Mouse (Mus musculus) liver, adult 2 months (tissue): ENCODE data around the gene Rufy3. TPM values are rescaled to one million over a fixed set of nuclear protein-coding genes. Genes with fewer than 3 reads are reported as not detected.

Experiments used
- DNase-seq: peaks from one replicate; pipeline ENCODE4 v3.0.0-alpha.2; 2011; ENCODE audit warnings: low read depth, low spot score; ENCODE audit errors: extremely low read depth
- H3K27ac ChIP-seq: fragments of 200-500 bp; replicated peaks from 2 replicates; pipeline ENCODE4 v1.5.1; 2012; ENCODE audit warnings: low read depth, mild to moderate bottlenecking, control low read depth, inconsistent platforms, low read length; ENCODE audit not compliant: insufficient read depth
- H3K27me3 ChIP-seq: fragments of 200-500 bp; 2 replicates; pipeline ENCODE4 v1.6.1; 2012; ENCODE audit warnings: mild to moderate bottlenecking, moderate library complexity, low read length, inconsistent platforms; ENCODE audit not compliant: control insufficient read depth, insufficient read depth
- H3K36me3 ChIP-seq: fragments of 200-500 bp; 2 replicates; pipeline ENCODE4 v1.6.1; 2012; ENCODE audit warnings: low read length, inconsistent platforms; ENCODE audit not compliant: control insufficient read depth, insufficient read depth
- H3K4me1 ChIP-seq: fragments of 200-500 bp; 2 replicates; pipeline ENCODE4 v1.6.1; 2011; ENCODE audit warnings: low read length; ENCODE audit not compliant: control insufficient read depth, insufficient read depth
- H3K4me3 ChIP-seq: fragments of 200-500 bp; 2 replicates; pipeline ENCODE4 v1.5.1; 2011; ENCODE audit warnings: low read depth, mild to moderate bottlenecking, control low read depth, low read length, moderate library complexity; ENCODE audit not compliant: insufficient read depth
- H3K79me2 ChIP-seq: fragments of 200-500 bp; 2 replicates; pipeline ENCODE4 v1.6.1; 2012; ENCODE audit warnings: inconsistent platforms, mild to moderate bottlenecking, low read length, moderate library complexity; ENCODE audit not compliant: control insufficient read depth, insufficient read depth
- H3K9ac ChIP-seq: fragments of 200-500 bp; 2 replicates; pipeline ENCODE4 v1.6.1; 2012; ENCODE audit warnings: low read depth, mild to moderate bottlenecking, control low read depth, inconsistent platforms, low read length
- CTCF ChIP-seq: fragments of 200-500 bp; IDR thresholded peaks from 2 replicates; pipeline ENCODE4 v1.5.1; 2011; ENCODE audit warnings: low read depth, low read length, control low read depth
- POLR2A ChIP-seq: fragments of 200-500 bp; IDR thresholded peaks from 2 replicates; pipeline ENCODE4 v1.6.1; 2011; ENCODE audit warnings: low read length, control low read depth; ENCODE audit not compliant: insufficient read depth; ENCODE audit errors: extremely low read depth
- WGBS: fragments of 180-500 bp; shearing (Covaris S2); methylation state at CpG from one replicate; pipeline ENCODE4 v1.1.7; 2018; 5-methylcytosine and 5-hydroxymethylcytosine counted together
- polyA plus RNA-seq: library from polyadenylated mRNA; depleted of rRNA; stranded (reverse); fragments of >200 nt; gene quantifications from 2 replicates; pipeline ENCODE4 v1.2.3, GENCODE M21; 2012; rRNA removed
- total RNA-seq: library from RNA; depleted of rRNA; stranded (reverse); fragments of >200 nt; gene quantifications from 2 replicates; pipeline ENCODE4 v1.2.3, GENCODE M21; 2014; rRNA removed

Gene Rufy3
- total RNA-seq: 27.9 and 31.6 TPM in 2 replicates
- 7.6 and 9.7 TPM in 2 replicates for polyA plus RNA-seq

DNA sequence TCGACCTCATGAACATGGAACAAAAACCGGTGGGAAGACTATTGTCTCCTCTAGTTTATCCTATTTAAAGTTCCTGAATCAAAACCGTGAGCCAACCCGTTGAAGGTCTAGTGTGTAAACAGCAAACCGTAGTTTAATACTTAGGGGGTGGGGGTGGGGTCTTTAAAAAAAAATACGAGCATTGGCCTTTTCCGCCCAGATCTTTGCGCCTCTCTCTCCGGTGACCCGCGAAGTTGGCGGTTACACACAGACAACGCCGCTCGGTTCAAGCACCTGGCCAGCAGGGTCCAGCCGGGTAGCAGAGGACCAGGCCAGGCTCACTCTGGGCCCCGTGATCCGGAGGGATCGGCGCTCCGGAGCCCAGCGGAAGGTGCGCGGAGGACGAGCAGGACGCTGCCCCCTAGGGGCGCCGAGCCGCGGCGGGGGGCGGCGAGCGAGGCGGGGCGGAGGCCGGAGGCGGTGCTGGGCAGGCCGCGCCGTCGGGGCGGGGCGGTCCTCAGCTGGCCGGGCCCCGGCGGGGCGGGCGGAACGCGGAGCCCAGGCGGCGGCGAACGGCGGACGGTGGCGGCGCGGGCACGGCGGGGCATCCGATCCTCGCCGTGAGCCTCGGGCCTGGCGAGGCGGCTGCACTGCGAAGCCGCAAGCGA lies at the start of gene Rufy3:
Gene Rufy3, plus strand, starts transcription at position 540 of the 647 bp plus-strand sequence.
- H3K9ac ChIP-seq: peak within 1 kb of the TSS; percentile 98
- H3K79me2 ChIP-seq: peaks cover 10% of the 10 kb centered on the region; the same call in 1 of the 2 replicates
- H3K36me3 ChIP-seq: no peaks in the 10 kb centered on the region
- TF ChIP-seq POLR2A (peak; percentile 73; the same call in 1 of the 2 replicates), CTCF (peak; percentile 71)
- peak within 1 kb of the TSS; percentile 77 for H3K4me3 ChIP-seq
- peak; percentile 72 for DNase-seq
- no peaks in the 10 kb centered on the region for H3K27me3 ChIP-seq
- H3K27ac ChIP-seq: peak within 1 kb of the TSS; percentile 91
- 0% methylated on average over 62 of the region's 71 CpGs for WGBS
- peaks cover 6% of the 10 kb centered on the region for H3K4me1 ChIP-seq

DNA sequence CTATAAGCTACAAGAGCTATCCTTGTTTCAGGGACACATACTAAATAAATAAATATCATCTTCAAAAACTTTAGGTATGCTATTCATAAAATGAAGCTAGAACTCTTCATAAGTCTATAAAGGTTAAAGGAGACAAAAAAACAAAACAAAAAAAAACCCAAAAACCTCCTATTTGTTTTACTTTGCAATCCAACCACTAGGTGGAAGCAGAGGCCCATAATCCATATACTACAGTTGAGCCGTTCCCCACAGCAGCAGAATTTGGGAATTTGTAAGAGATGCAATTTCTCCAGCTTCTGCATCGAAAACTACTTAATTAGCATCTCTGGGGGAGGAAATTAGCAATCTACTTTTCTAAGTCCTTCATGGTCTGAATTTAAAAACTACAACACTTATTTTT lies 45.6 kb upstream of the Rufy3 start:
- Histone ChIP-seq H3K27ac (no peak overlapping the region), H3K9ac (no peak overlapping the region), H3K79me2 (no peaks in the 10 kb centered on the region), H3K4me3 (no peak overlapping the region), H3K36me3 (no peaks in the 10 kb centered on the region), H3K4me1 (peaks cover 3% of the 10 kb centered on the region; the same call in 1 of the 2 replicates), H3K27me3 (no peaks in the 10 kb centered on the region)
- 0% methylated on average over 2 of the region's 2 CpGs for WGBS
- peak; percentile 41 for DNase-seq
- TF ChIP-seq CTCF (peak; percentile 6; the same call in 1 of the 2 replicates), POLR2A (no peak)

DNA sequence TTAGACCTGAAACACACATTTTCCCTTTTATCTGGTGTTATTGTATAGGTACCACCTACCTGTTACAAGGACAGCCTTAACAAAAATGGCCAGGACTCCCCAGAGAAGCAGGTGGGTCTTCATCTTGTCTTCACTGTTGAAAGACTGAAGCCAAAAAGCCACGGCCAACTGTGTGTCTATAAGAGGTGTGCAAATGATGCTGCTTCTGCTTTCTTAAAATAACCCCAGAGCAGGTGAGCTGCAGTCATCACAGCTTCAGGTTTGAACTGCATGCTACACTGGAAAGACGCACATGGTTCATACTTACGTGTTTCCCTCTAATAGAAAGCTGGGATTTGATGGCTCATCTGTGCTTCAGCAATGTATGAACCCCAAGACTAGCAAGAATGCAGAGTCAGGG lies 37.2 kb upstream of the Rufy3 start, which contains the start of gene Jchain:
Gene Jchain, minus strand, starts transcription at position 235 of the 400 bp plus-strand sequence.
- Histone ChIP-seq H3K4me1 (no peaks in the 10 kb centered on the region), H3K4me3 (no peak within 1 kb of the TSS), H3K9ac (no peak within 1 kb of the TSS), H3K27ac (no peak within 1 kb of the TSS), H3K79me2 (no peaks in the 10 kb centered on the region), H3K36me3 (no peaks in the 10 kb centered on the region), H3K27me3 (no peaks in the 10 kb centered on the region)
- TF ChIP-seq CTCF (no peak), POLR2A (no peak)
- 92% methylated on average over 3 of the region's 3 CpGs for WGBS
- DNase-seq: no peak

DNA sequence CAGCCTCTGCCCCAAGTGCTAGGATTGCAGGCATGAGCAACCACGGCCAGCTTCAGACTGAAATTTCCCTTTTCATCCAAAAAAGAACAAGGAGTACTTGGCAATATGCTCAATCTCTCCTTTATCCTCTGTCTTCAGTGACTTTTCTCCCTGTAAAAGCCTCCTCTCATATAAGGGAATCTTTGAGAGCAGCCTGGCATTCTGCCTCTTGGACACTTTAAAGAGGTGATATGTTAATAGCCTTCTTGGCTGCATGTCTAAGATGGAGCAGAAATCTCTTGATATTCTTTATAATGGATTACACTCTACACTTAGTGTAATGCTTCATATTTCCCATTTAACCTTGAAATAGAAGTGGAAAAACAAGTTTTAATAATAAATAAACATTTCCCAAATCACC lies 33.9 kb upstream of the Rufy3 start:
- no peak for DNase-seq
- Histone ChIP-seq H3K79me2 (no peaks in the 10 kb centered on the region), H3K9ac (no peak overlapping the region), H3K4me3 (no peak overlapping the region), H3K4me1 (no peaks in the 10 kb centered on the region), H3K27ac (no peak overlapping the region), H3K36me3 (no peaks in the 10 kb centered on the region), H3K27me3 (no peaks in the 10 kb centered on the region)
- TF ChIP-seq POLR2A (no peak), CTCF (no peak)
- 73% methylated on average over 1 of the region's 1 CpGs for WGBS

DNA sequence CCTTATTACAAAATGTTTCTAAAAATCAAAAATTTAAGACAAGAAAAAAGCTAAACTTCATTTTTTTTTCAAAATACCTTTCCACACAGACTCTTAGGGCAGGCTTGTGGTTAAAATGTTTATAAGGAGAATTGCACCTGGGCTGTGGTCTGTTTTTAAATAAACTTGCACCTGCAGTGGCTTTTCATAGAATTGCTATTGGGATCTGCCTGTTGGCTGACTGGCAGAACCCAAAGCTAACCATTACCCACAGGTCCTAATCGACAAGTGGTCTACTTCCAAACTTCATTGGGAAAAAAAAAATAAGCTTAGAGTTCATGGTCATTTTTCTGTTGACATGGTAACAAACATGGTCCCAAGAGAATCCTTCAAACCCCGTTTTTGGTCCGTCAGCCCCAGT lies 30.1 kb upstream of the Rufy3 start:
- Histone ChIP-seq H3K4me1 (no peaks in the 10 kb centered on the region), H3K9ac (no peak overlapping the region), H3K27me3 (no peaks in the 10 kb centered on the region), H3K36me3 (no peaks in the 10 kb centered on the region), H3K4me3 (no peak overlapping the region), H3K27ac (no peak overlapping the region), H3K79me2 (no peaks in the 10 kb centered on the region)
- WGBS: 73% methylated on average over 3 of the region's 3 CpGs
- no peak for DNase-seq
- TF ChIP-seq POLR2A: no peak
- no peak for TF ChIP-seq CTCF

DNA sequence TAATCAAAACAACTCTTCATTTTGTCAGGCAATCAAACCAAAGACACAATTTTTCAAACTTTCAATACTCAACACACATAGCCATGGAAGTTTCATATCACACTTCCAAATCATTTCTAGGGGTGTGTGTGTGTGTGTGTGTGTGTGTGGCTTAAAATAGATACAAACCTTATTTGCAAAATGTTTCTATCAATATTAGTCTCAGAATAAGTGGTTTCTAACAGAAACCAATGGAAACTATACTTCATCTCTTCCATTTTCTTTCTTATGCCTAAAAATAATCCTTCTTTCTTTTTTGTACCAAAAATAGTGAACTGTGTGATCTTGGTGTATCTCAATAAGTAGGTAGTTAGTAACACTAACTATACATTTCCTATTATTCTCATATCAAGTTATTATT lies 24.0 kb upstream of the Rufy3 start:
- no peak for DNase-seq
- no peaks in the 10 kb centered on the region for H3K36me3 ChIP-seq
- H3K4me1 ChIP-seq: no peaks in the 10 kb centered on the region
- no peak overlapping the region for H3K27ac ChIP-seq
- H3K4me3 ChIP-seq: no peak overlapping the region
- no peaks in the 10 kb centered on the region for H3K27me3 ChIP-seq
- TF ChIP-seq CTCF (no peak), POLR2A (no peak)
- no peak overlapping the region for H3K9ac ChIP-seq
- H3K79me2 ChIP-seq: no peaks in the 10 kb centered on the region
